Mouse (Mus musculus) midbrain, embryonic 13.5 days (tissue): ENCODE data around the gene Mtss1l. TPM values are rescaled to one million over a fixed set of nuclear protein-coding genes. Genes with fewer than 3 reads are reported as not detected.

Source experiments
- ATAC-seq: fragments of 200-750 bp; cut with Nextera tagmentation; 2 replicates; pipeline ENCODE4 v1.8.0; 2017; ENCODE audit warnings: mild to moderate bottlenecking, moderate TSS enrichment, moderate library complexity
- H3K27ac ChIP-seq: fragments of 300-500 bp; sonication (generic); 2 replicates; pipeline ENCODE4 v1.5.1; 2015; ENCODE audit warnings: inconsistent platforms, mild to moderate bottlenecking, moderate library complexity
- H3K27me3 ChIP-seq: fragments of 300-500 bp; sonication (generic); 2 replicates; pipeline ENCODE4 v1.6.1; 2015; ENCODE audit warnings: mild to moderate bottlenecking, inconsistent platforms
- H3K36me3 ChIP-seq: fragments of 300-500 bp; sonication (generic); 2 replicates; pipeline ENCODE4 v1.6.1; 2015; ENCODE audit warnings: mild to moderate bottlenecking, inconsistent platforms
- H3K4me1 ChIP-seq: fragments of 300-500 bp; sonication (generic); replicated peaks from 2 replicates; pipeline ENCODE4 v1.6.1; 2015; ENCODE audit warnings: inconsistent platforms
- H3K4me2 ChIP-seq: fragments of 300-500 bp; sonication (generic); replicated peaks from 2 replicates; pipeline ENCODE4 v1.6.1; 2015; ENCODE audit warnings: moderate library complexity, mild to moderate bottlenecking, inconsistent platforms
- H3K4me3 ChIP-seq: fragments of 300-500 bp; sonication (generic); replicated peaks from 2 replicates; pipeline ENCODE4 v1.5.1; 2015; ENCODE audit warnings: mild to moderate bottlenecking, inconsistent platforms
- H3K9ac ChIP-seq: fragments of 300-500 bp; sonication (generic); replicated peaks from 2 replicates; pipeline ENCODE4 v1.6.1; 2015; ENCODE audit warnings: mild to moderate bottlenecking, inconsistent platforms
- H3K9me3 ChIP-seq: fragments of 300-500 bp; sonication (generic); 2 replicates; pipeline ENCODE4 v1.6.1; 2016; ENCODE audit warnings: mild to moderate bottlenecking, inconsistent platforms
- WGBS: fragments of 180-500 bp; shearing (Covaris S2); methylation state at CpG from one replicate; pipeline ENCODE4 v1.1.7; 2015; 5-methylcytosine and 5-hydroxymethylcytosine counted together
- polyA plus RNA-seq: library from polyadenylated mRNA; unstranded; fragments of >200 nt; fragmentation: Nextera tagmentation; extraction: Ambion mirVana; gene quantifications from 2 replicates; pipeline ENCODE4 v1.2.1, GENCODE M21; 2015

The Mtss1l gene
- polyA plus RNA-seq, 1 experiment from 2014 or later = 16.6 TPM

- Histone ChIP-seq H3K27ac (no peak overlapping the region), H3K27me3 (no peaks in the 10 kb centered on the region), H3K9me3 (no peaks in the 10 kb centered on the region), H3K36me3 (no peaks in the 10 kb centered on the region), H3K4me1 (no peaks in the 10 kb centered on the region), H3K9ac (no peak overlapping the region), H3K4me2 (no peak overlapping the region), H3K4me3 (no peak overlapping the region)
- WGBS = 62% methylated on average over 10 of the region's 10 CpGs
- ATAC-seq = peak; percentile 78
These were observed 28.4 kb downstream of the Mtss1l start for GRCm38 (mm10) chr8:110749500-110750170.

- Histone ChIP-seq H3K36me3 (no peaks in the 10 kb centered on the region), H3K9me3 (no peaks in the 10 kb centered on the region), H3K27me3 (no peaks in the 10 kb centered on the region), H3K9ac (no peak overlapping the region), H3K4me1 (0 out of 2 replicates have a peak, but pooled peaks cover 4% of the 10 kb centered on the region), H3K4me2 (no peak overlapping the region), H3K27ac (no peak overlapping the region), H3K4me3 (no peak overlapping the region)
- 44% methylated on average over 13 of the region's 13 CpGs for WGBS
- no peak for ATAC-seq
These were observed 29.0 kb downstream of the Mtss1l start for GRCm38 (mm10) chr8:110750269-110750668.

GRCm38 (mm10) chr8:110751490-110751889 is 30.2 kb downstream of the Mtss1l start:
- H3K9ac ChIP-seq = no peak overlapping the region
- WGBS = 84% methylated on average over 5 of the region's 5 CpGs
- no peaks in the 10 kb centered on the region for H3K9me3 ChIP-seq
- H3K4me2 ChIP-seq = no peak overlapping the region
- H3K27me3 ChIP-seq = no peaks in the 10 kb centered on the region
- 0 out of 2 replicates have a peak, but pooled peaks cover 4% of the 10 kb centered on the region for H3K4me1 ChIP-seq
- no peak for ATAC-seq
- no peak overlapping the region for H3K4me3 ChIP-seq
- H3K27ac ChIP-seq = no peak overlapping the region
- H3K36me3 ChIP-seq = no peaks in the 10 kb centered on the region

- no peak overlapping the region for H3K4me3 ChIP-seq
- ATAC-seq = no peak
- no peak overlapping the region for H3K4me2 ChIP-seq
- H3K9ac ChIP-seq = 0 out of 2 replicates have a peak overlapping the region, but pooled peaks have one; percentile 14
- no peaks in the 10 kb centered on the region for H3K9me3 ChIP-seq
- 0 out of 2 replicates have a peak, but pooled peaks cover 4% of the 10 kb centered on the region for H3K4me1 ChIP-seq
- no peaks in the 10 kb centered on the region for H3K36me3 ChIP-seq
- H3K27ac ChIP-seq = no peak overlapping the region
- WGBS = 56% methylated on average over 4 of the region's 4 CpGs
- H3K27me3 ChIP-seq = no peaks in the 10 kb centered on the region
These were observed 33.4 kb downstream of the Mtss1l start for GRCm38 (mm10) chr8:110754713-110755112.

GRCm38 (mm10) chr8:110755511-110756170 is 34.4 kb downstream of the Mtss1l start:
- Histone ChIP-seq H3K36me3 (no peaks in the 10 kb centered on the region), H3K4me3 (no peak overlapping the region), H3K27me3 (no peaks in the 10 kb centered on the region), H3K4me1 (0 out of 2 replicates have a peak, but pooled peaks cover 4% of the 10 kb centered on the region), H3K4me2 (no peak overlapping the region), H3K9me3 (no peaks in the 10 kb centered on the region), H3K27ac (no peak overlapping the region), H3K9ac (0 out of 2 replicates have a peak overlapping the region, but pooled peaks have one; percentile 14)
- 59% methylated on average over 15 of the region's 15 CpGs for WGBS
- no peak for ATAC-seq

GRCm38 (mm10) chr8:110756196-110756595 is 34.9 kb downstream of the Mtss1l start:
- H3K27ac ChIP-seq = no peak overlapping the region
- WGBS = 89% methylated on average over 5 of the region's 5 CpGs
- no peaks in the 10 kb centered on the region for H3K27me3 ChIP-seq
- 0 out of 2 replicates have a peak, but pooled peaks cover 4% of the 10 kb centered on the region for H3K4me1 ChIP-seq
- H3K36me3 ChIP-seq = no peaks in the 10 kb centered on the region
- no peak overlapping the region for H3K4me3 ChIP-seq
- no peak overlapping the region for H3K9ac ChIP-seq
- no peak overlapping the region for H3K4me2 ChIP-seq
- no peaks in the 10 kb centered on the region for H3K9me3 ChIP-seq
- ATAC-seq = no peak

- Histone ChIP-seq H3K4me1 (no peaks in the 10 kb centered on the region), H3K27ac (no peak overlapping the region), H3K4me2 (no peak overlapping the region), H3K9ac (no peak overlapping the region), H3K36me3 (no peaks in the 10 kb centered on the region), H3K4me3 (no peak overlapping the region), H3K27me3 (no peaks in the 10 kb centered on the region), H3K9me3 (no peaks in the 10 kb centered on the region)
- no peak for ATAC-seq
- WGBS = 72% methylated on average over 7 of the region's 7 CpGs
These were observed 39.1 kb downstream of the Mtss1l start for GRCm38 (mm10) chr8:110760280-110760940.

- no peaks in the 10 kb centered on the region for H3K27me3 ChIP-seq
- no peaks in the 10 kb centered on the region for H3K9me3 ChIP-seq
- H3K4me1 ChIP-seq = no peaks in the 10 kb centered on the region
- no peak overlapping the region for H3K4me2 ChIP-seq
- ATAC-seq = no peak
- H3K4me3 ChIP-seq = no peak overlapping the region
- no peak overlapping the region for H3K27ac ChIP-seq
- WGBS = 60% methylated on average over 5 of the region's 5 CpGs
- no peaks in the 10 kb centered on the region for H3K36me3 ChIP-seq
- no peak overlapping the region for H3K9ac ChIP-seq
These were observed 39.9 kb downstream of the Mtss1l start for GRCm38 (mm10) chr8:110761185-110761584.

- no peak overlapping the region for H3K9ac ChIP-seq
- H3K9me3 ChIP-seq = no peaks in the 10 kb centered on the region
- no peak for ATAC-seq
- no peak overlapping the region for H3K27ac ChIP-seq
- no peak overlapping the region for H3K4me2 ChIP-seq
- no peaks in the 10 kb centered on the region for H3K4me1 ChIP-seq
- H3K36me3 ChIP-seq = no peaks in the 10 kb centered on the region
- no peak overlapping the region for H3K4me3 ChIP-seq
- no peaks in the 10 kb centered on the region for H3K27me3 ChIP-seq
- WGBS = 76% methylated on average over 6 of the region's 6 CpGs
These were observed 40.7 kb downstream of the Mtss1l start for GRCm38 (mm10) chr8:110761988-110762387.

- H3K27ac ChIP-seq = no peak overlapping the region
- no peaks in the 10 kb centered on the region for H3K4me1 ChIP-seq
- no peaks in the 10 kb centered on the region for H3K27me3 ChIP-seq
- no peak overlapping the region for H3K4me3 ChIP-seq
- H3K36me3 ChIP-seq = no peaks in the 10 kb centered on the region
- no peak overlapping the region for H3K4me2 ChIP-seq
- H3K9me3 ChIP-seq = no peaks in the 10 kb centered on the region
- no peak for ATAC-seq
- no peak overlapping the region for H3K9ac ChIP-seq
- WGBS = 63% methylated on average over 3 of the region's 3 CpGs
These were observed 43.4 kb downstream of the Mtss1l start for GRCm38 (mm10) chr8:110764671-110765070.

- no peaks in the 10 kb centered on the region for H3K4me1 ChIP-seq
- no peaks in the 10 kb centered on the region for H3K27me3 ChIP-seq
- H3K4me2 ChIP-seq = no peak overlapping the region
- 90% methylated on average over 6 of the region's 6 CpGs for WGBS
- no peaks in the 10 kb centered on the region for H3K36me3 ChIP-seq
- no peak for ATAC-seq
- H3K9ac ChIP-seq = no peak overlapping the region
- no peaks in the 10 kb centered on the region for H3K9me3 ChIP-seq
- no peak overlapping the region for H3K4me3 ChIP-seq
- no peak overlapping the region for H3K27ac ChIP-seq
These were observed 46.0 kb downstream of the Mtss1l start for GRCm38 (mm10) chr8:110767261-110767660.

- whole genome bisulfite sequencing = 85% methylated on average over 7 of the region's 7 CpGs
- Histone ChIP-seq H3K4me2 (no peak overlapping the region), H3K9ac (no peak overlapping the region), H3K27ac (no peak overlapping the region), H3K4me1 (no peaks in the 10 kb centered on the region), H3K4me3 (no peak overlapping the region), H3K27me3 (no peaks in the 10 kb centered on the region), H3K36me3 (no peaks in the 10 kb centered on the region), H3K9me3 (no peaks in the 10 kb centered on the region)
- ATAC-seq = no peak
These were observed 51.2 kb downstream of the Mtss1l start for GRCm38 (mm10) chr8:110772452-110772851.
